Mouse (Mus musculus) c-Kit-positive CD71-positive TER-119-negative erythroid progenitor cells, embryonic 14.5 days (primary cell): Measurements from ENCODE around the gene Polr2a.
A peak's percentile ranks its signal among the peaks of the same experiment; 100 is the strongest.

Source experiments
- DNase-seq: peaks from one replicate; pipeline ENCODE4 v3.0.0-alpha.2; 2013; ENCODE audit warnings: low read depth

Polr2a gene

DNA sequence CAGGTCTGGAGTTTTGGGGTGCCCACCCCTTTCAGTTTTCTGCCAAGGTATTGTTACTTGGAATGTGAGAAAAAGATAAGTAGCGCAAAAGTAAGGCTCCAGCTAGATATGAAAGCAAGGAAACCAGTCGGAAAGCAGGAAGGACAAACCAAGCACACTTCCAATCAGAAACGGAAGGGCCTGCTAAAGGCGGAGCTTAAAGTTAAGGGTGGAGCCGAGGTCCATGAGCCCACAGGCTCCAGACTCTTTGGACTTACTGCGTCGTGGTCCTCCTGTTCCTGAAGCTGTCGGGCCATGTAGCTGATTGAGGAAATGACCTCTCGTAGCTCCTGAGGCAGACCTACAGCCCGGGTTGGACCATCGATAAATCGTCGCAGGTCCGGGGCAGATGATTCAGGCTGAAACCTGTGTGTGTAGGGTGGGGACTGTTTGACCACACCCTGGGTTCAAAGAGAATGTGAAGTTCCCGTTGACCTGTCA lies 26.4 kb upstream of the Polr2a start:
- peak; percentile 72 for DNase-seq

DNA sequence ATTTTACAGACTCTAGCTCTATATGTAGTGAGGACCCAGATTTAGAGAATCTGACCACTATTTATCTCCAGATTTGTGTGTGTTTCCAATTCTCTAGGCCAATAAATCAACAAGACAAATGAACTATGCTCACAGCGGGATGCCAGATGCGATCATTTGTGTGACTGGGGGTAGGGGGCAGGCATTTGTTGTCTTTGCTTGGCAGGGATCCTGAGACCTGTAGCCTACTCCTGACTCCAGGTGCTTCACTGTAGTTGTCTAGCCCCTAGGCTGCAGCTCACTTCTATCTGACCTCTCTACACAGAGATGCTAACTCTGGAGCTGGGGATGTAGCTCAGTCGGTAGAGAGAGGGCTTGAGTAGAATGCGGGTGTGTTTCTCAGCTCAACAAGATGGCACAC lies 23.4 kb upstream of the Polr2a start:
- DNase-seq = no peak

DNA sequence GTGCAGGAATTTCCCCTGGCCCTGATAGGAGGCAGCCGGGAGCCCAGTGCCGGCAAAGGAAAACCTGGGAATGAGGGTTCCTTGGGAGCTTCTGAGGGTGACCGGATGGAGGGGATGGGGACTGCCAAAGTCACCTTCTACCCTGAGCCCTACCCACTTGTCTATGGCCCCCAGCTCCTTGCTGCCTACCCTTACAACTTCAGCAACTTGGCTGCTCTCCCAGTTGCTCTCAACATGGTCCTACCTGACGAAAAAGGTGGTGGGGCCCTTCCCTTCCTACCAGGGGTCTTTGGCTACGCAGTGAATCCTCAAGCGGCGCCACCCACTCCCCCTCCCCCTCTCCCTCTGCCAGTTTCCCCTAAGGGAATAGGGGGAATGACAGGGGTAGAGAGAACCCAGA lies 20.5 kb upstream of the Polr2a start:
- no peak for DNase-seq

DNA sequence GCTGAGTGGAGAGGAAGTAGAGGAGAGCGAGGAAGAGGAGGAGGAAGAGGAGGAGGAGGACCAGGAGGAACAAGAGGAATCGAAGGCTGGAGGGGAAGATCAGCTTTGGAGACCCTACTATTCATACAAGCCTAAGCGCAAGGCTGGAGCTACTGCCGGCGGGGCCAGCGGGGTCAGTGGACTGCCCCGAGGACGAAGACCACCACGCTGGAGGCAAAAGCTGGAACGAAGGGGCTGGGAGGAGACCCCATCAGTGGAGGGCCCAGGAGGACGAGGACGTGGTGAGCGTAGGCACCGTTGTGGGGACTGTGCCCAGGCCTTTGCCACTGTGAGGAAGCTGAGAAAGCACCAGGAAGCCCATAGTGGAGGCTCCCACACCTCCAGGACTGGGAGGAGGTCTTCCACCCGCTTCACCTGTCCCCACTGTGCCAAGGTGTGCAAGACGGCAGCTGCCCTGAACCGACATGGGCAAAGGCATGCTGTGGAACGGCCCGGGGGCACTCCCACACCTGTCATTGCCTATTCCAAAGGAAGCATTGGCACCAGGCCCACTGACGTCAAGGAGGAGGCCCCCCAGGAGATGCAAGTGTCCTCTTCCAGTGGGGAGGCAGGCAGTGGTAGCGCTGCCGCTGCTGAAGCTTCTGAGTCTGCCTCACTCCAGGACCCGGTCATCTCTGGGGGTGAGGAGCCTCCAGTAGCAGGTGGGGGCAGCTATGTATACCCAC lies 20.0 kb upstream of the Polr2a start:
- DNase-seq = no peak

DNA sequence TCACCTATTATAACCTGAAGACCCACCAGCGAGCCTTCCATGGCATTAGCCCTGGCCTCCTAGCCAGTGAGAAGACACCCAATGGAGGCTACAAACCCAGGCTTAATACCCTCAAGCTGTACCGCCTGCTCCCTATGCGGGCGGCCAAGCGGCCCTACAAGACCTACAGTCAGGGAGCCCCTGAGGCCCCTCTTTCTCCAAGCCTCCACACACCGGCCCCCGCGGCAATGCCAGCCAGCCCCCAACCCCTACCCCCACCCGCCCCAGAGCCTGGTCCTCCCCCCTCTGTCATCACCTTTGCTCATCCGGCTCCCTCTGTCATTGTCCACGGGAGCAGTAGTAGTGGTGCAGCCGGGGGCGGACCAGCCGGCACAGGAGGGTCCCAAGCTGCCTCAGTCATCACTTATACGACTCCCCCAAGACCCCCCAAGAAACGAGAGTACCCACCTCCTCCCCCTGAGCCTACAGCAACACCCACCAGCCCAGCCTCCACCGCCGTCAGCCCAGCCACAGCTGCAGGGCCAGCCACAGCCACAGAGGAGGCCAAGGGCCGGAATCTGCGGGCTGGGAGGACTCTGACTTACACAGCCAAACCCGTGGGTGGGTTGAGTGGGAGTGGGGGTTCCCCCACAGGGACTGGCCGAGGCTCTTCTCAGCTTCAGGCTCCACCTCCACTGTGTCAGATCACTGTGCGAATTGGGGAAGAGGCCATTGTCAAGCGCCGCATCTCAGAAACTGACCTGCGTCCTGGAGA lies 19.2 kb upstream of the Polr2a start:
- DNase-seq = no peak

DNA sequence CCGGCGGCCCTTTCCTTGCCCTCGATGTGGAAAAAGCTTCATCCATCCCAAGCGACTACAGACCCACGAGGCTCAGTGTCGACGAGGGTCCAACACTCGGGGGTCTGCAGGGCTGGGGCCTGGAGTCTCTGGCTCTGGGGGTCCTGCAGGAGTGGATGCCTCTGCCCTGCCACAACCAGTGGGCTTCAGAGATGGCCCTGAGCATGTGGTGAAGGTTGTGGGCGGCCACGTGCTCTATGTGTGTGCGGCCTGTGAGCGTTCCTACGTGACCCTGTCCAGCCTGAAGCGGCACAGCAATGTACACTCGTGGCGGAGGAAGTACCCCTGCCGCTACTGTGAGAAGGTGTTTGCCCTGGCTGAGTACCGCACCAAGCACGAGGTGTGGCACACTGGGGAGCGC lies 18.1 kb upstream of the Polr2a start:
- DNase-seq = no peak

DNA sequence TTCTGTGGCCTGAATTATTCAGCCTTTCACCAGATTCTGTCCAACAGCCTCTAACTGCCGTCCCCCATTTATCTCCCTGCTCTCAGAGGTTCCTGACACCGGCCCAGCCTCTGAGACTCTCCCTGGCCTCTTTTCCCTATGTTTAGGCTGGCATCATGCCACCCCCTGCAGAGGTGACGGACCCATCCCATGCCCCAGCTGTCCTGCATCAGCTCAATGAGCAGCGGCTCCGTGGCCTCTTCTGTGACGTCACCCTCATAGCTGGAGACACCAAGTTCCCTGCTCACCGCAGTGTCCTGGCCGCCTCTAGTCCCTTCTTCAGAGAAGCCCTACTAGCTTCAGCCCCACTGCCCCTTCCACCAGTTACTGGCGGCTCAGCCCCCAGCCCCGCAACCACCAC lies 17.3 kb upstream of the Polr2a start:
- DNase-seq = no peak

DNA sequence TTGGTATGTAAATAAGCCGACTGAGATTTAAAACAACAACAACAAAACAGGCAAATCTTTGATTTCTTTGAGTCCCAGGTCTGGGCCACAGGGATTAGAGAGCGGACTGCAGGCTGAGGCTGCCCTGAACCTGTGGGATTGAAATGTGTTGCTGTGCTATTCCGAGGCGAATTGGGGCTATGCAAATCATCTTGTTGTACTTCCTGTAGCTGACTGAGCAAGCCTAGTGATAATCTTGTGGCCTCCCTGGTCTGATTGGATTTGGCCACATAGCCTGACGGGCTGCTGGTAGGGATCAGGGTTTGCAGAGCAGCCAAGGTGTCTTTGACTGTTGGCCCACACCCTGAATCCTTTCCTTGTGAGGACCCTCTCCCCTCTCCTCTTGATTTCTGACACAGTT lies 16.5 kb upstream of the Polr2a start:
- no peak for DNase-seq

DNA sequence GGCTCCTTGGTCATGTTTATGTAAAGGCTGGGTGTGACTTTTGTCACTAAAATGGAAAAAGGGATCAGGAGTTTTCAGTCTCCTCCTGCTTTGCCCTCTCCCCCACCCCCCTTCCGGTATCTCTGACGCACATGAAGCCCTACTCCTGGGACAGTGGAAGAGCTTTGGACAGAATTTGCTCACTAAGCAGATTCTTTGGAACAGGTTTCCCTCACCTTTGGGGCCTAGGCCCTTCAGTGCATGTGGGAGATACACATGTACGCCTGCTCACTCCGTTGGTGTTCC lies 9.1 kb upstream of the Polr2a start:
- no peak for DNase-seq

DNA sequence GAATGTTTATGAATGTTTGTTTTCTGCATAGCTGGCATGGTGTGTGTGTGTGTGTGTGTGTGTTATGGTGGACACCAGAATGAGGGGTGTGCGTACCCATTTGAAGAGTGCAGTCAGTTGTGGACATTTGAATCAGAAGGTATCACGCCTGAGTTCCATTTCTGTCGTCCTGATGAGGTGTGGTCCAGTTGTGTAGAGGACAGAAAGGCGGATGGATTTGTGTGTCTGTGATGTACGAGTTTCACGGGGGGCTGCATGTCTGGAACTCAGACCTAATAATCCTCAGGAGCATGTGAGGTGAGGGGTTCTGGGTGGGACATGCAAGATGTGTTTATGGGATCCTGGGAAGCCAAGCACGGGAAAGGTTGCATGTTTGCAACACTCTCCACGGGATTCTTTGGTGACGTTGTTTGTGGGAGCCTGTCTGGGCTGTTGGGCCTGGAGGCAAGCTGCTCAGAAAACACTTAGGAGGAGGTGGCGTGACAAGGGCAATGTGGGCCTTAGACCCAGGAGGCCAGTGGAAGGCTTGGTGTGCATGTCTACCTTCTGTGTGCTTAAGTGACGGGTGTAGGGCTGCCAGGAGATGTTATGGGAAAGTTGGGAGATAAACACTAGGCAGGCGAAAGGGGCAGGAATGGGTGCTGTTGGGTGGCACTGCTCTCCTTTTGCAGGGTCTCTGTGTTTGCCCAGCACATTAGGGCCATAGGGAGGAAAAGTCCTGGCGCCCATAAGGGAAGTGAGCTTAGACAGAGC lies 8.6 kb upstream of the Polr2a start:
- DNase-seq = no peak

DNA sequence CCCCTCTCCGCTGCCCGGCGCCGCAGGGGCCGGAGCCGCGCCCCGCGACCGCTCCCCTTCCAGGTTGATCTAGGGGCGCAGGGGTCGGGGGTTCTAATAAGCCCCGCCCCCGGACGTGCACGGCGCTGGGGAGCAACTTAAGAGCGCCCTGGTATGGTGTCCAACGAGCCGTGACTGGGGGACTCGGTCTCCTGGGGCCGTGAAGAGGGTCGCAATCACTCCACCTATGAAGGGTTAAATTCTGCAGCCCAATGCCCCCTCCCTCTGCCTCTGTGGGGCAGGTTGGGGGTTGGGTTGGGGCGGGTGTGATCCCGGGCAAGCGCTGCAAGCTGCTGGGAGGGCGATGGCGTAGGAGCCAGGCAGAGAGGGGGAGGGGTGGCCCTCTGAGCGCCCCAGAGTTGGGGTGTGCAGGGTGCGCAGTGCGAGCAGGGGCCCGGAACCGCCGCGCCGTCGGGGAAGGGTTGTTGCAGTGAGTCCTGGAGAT lies 7.7 kb upstream of the Polr2a start:
- DNase-seq = peak; percentile 45

DNA sequence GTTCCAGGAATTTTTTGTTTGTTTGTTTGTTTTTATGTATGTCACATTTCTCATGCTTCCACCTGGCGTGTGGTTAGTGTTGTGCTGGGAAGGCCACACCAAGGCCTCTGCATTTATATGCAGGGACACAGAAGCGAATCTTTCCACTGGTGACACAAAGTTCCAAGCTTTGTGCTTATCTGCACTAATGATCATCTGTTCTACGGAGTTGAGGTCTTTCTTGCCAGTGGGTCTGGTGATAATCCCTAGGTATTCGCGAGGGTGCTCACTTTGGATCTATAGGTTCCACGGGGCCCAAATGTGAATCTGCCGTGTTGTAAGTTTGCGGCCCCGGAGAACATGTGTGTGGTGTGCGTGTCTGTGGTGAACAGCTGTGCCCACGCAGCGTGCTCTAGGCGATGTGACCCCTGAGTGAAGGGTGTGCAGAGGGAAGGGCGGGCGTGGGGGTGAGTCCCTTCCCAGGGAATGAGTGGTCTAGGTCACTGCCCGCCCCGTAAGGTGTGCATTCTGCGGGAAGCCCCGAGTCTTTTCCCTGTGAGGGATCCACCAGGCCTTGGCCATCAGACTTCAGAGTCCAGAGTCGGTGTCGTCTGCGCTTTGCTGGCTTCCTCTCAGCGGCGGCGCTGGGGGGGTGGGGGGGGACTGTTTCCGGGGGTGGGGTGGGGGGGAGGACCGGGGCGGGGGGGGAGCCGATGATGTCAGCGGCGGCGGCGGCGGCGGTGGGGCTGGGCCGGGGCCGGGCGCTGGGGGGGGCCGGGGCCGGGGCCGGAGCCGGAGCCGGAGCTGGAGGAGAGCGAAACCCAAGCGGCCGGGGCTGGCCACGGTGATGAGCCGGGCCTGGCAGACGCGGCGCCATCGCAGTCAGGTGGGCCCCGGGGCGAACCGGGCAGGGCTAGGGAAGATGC lies 7.0 kb upstream of the Polr2a start, which contains the start of gene Zbtb4:
TSS of gene Zbtb4 (plus strand) at position 692 of the 905 bp plus-strand sequence.
- no peak for DNase-seq

DNA sequence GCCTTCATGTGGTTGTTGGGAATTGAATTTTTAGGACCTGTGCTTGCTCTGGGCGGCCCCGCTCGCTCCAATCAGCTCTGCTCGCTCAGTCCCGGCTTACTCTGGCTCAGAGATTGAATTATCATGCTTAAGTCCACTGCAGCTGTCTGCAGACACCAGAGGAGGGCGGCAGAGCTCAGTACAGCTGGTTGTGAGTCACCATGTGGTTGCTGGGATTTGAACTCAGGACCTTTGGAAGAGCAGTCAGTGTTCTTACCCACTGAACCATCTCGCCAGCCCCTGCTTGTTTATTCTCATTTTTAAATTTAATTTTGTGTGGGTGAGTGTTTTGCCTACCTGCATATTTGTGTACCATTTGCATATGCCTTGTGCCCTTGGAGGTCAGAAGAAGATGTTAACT lies 5.1 kb upstream of the Polr2a start:
- DNase-seq = no peak

DNA sequence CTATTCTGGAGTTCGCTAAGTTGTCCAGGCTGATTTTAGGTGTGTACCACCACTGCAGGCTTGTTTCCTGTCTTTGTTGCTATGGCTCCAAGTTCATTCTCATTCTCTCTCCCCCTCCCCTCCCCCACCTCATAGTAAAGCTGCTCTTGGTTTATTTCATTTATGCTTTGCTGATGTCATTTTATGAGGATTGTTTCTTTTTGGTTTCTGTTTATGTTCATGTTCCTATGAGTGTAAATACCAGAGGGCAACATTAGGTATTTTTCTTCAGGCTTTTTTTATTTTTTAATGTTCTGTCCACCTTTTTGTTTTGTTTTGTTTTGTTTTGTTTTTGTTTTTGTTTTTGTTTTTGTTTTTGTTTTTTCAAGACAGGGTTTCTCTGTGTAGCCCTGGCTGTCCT lies 3.4 kb upstream of the Polr2a start, which contains the start of gene Slc35g3:
TSS of gene Slc35g3 (minus strand) at position 101 of the 400 bp plus-strand sequence.
- DNase-seq = no peak

DNA sequence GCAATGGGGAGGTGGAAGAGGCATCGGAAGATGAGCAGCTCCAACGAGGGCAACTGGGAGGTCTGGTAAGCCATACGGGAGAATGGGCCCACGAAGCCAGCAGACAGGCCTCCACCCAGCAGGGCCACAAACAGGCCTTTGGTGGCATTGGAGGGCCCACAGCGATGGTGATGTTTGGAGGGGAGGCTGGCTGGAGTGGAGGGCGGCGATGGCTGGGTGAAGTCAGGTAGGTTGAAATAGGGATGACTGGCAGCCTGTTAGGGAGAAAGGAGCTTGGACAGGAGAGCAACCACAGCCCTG lies 2.4 kb upstream of the Polr2a start:
- DNase-seq = no peak

DNA sequence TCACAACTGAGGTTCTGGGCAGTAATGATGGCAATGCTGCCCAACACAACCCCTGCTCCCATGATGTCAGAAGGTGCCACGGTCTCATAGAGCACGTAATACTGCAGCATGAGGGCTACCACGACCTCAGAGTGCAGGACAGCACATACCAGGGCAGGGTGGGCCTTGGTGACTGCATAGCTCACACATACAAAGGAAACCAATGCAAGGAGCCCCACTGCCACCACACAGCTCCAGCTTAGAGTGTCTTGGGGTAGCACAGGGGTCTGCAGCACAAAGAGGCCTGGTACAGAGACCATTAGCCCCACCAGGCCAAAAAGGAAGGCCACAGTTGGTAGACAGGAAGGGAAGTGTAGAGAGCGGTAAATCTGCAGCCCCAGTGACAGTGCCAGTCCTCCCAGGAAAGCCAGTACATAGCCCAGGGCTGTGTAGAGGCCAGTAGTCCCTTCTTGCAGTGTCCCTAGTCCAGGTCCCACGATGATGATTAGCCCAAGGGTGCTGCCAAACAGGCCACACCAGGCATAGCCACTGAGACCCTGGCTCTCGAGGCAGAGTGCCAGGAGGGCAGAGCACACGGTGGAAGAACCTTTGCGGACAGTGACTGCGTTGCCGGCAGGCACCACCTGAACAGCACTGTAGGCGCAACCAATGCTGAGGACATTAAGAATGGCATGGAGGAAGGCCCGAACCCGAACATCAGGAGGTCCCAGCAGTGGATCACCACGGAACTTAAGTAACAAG lies 1.9 kb upstream of the Polr2a start:
- no peak for DNase-seq

DNA sequence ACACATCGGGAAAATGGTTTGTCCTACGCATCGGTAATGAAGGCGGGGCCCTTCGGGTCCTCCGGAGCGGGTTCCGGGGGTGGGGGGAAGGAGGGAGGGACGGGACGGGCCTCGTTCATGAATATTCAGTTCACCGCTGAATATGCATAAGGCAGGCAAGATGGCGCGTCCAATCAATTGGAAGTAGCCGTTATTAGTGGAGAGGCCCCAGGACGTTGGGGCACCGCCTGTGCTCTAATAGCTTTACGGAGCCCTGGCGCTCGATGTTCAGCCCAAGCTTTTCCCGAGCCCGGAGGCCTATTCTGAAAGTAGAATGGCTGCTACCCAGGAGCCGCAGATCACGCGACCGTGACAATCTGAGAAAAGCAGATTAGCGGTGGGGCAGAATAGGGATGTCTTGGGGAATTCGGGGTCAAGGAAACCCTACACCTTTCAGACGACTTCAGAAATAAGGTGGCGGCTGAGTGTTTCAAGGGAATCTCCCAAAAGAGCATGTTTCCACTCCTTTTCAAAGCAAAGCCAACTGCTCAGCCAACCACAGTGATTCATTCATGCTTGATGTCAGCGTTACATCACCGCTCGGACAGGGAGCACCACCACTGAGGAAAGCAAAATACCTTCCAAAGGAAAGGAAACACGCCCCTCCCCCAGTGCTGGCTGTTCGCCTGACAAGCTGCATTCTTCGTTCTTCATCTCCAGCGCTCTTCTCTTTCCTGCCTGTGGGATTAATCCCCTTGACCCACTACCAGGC lies 709 bp upstream of the Polr2a start:
- DNase-seq = peak; percentile 53

DNA sequence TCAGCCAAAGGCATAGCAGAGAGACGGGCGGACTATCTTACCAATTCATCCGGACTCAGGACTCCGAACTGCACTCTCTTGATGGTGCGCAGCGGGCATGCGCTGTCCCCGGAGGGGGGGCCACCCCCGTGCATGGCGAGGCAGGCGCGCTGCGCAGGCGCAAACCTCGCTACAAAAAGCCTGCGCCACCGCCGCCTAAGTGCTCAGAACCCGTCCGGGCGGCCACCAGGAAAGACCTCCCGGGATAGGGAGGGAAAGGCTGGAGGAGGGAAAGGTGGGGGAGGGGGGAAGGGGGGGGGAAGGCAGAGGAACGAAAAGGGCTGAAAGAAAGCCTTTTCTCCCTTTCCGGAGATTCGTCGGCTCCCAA lies 364 bp downstream of the Polr2a start:
- peak; percentile 89 for DNase-seq

DNA sequence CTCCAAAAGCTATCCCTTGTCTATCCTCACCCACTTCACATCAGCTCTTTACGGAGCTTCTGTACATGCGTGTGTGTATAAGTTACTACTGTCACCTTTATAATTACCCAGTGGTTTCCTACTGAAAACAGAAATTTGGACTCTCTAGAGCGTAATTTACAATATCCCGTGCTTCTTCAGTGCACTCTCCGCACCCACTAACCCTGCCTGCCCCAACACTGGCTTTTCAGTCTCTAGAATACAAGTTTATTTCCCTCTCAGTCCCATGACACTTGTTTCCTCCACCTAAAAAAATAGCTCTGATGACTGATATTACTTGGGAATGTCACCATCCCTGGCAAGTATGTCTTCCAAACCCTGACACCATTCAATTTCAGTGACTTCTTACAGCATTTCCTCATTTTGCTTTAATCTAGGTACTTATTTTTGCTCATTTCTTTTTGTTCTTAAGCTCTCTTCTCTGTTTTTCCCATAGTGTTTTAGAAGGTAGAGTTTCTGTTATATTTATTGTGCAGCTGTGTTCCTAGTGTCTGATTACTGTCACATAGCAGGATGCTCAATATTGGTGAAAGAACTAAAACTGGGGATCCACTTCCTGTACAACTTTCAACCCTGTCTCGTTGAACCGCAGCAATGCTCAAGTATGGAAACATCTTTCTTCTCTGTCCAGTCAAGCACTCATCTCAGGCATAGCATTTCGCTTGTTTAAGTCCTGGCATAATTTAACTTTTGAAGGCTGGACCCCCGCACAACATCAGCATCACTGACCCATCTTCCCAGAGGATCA lies 941 bp downstream of the Polr2a start:
- no peak for DNase-seq

DNA sequence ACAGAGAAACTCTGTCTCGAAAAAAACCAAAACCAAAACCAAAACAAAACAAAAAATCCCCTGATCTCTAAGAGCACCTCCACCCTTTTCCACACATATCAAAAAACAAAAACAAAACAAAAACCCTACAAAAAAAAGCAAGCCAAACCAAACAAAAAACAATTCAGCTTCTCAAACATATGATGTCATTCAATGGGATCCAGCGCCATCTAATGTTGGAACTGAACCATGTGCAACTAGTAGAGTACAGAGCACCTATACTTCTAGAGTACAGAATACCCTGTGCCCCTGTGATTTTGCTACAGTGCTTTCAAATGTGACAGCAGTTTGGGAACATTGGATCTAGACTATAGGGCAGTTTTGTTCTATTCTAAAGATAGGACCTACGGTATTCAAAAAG lies 3.7 kb downstream of the Polr2a start:
- DNase-seq = peak; percentile 72
